Mouse (Mus musculus): ENCODE data around the gene Pbrm1. TPM values are rescaled to one million over a fixed set of nuclear protein-coding genes. Genes with fewer than 3 reads are reported as not detected.

Gene Pbrm1
- total and polyA plus RNA-seq, 3 experiments = 28.7 to 62.0 (median 32.4) TPM

DNA sequence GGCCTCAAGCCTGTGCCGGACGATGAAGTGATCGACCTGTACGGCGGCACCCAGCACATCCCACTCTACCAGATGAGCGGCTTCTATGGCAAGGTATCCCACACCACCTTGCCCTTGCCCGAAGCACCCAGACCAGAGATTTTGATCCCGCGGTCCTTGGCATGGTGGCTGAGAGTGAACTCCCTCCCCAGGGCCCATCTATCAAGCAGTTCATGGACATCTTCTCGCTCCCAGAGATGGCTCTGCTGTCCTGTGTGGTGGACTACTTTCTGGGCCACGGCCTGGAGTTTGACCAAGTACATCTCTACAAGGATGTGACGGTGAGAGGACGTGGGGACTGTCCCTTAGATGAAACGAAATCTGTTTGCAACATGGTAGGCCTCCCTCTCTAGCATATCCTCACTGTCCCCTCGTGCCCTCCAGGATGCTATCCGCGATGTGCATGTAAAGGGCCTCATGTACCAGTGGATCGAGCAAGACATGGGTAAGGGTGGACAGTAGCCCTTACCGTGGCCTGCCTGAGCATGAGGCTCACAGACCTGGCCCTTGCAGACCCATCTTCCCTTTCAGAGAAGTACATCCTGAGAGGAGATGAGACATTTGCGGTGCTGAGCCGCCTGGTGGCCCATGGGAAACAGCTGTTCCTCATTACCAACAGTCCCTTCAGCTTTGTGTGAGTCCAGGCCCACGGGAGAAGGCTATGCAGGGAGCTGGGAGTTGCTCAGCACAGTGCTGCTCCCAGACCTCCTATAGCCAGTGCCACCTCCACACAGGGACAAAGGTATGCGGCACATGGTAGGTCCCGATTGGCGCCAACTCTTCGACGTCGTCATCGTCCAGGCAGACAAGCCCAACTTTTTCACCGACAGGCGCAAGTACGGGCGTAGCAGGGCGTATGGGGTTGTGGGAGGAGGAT is 116.8 kb downstream of the Pbrm1 start:
- Histone ChIP-seq H3K27me3 (ENCODE audit: control insufficient read depth in 1 of 2, insufficient read depth in 2 of 2, low read length in 2 of 2) (no peaks in the 10 kb centered on the region), H3K9ac (ENCODE audit: control insufficient read depth, low read depth, low read length, poor library complexity, severe bottlenecking) (no peak overlapping the region), H3K36me3 (ENCODE audit: control insufficient read depth in 1 of 2, insufficient read depth in 2 of 2, low read length in 2 of 2) (peaks cover 0 to 5% of the 10 kb centered on the region in 2 experiments; a peak in 3 of 4 replicates), H3K4me3 (ENCODE audit: control insufficient read depth in 1 of 2, insufficient read depth in 1 of 2, low read depth in 2 of 2, low read length in 2 of 2) (no peak overlapping the region), H3K27ac (ENCODE audit: control insufficient read depth, low read depth, low read length) (no peak overlapping the region), H3K9me3 (replicated peaks; ENCODE audit: insufficient read depth, low read length) (no peaks in the 10 kb centered on the region), H3K4me1 (ENCODE audit: control insufficient read depth in 1 of 2, insufficient read depth in 2 of 2, low read length in 2 of 2) (peaks cover 0 to 13% of the 10 kb centered on the region in 2 experiments; a peak in 2 of 4 replicates), H3K79me2 (ENCODE audit: control insufficient read depth, insufficient read depth, low read length, poor library complexity) (peaks cover 10% of the 10 kb centered on the region)
- DNase-seq (ENCODE audit: low read depth, low spot score) = no peak
- TF ChIP-seq ELF1 (IDR thresholded peaks at IDR 0.05; ENCODE audit: low read depth, low read length) = no peak
- no peak for TF ChIP-seq NELFE (IDR thresholded peaks at IDR 0.05; ENCODE audit: low read depth, low read length)
- TF ChIP-seq GABPA (IDR thresholded peaks at IDR 0.05; ENCODE audit: low read depth, low read length) = no peak
- TF ChIP-seq KAT2A (conservative IDR thresholded peaks at IDR 0.05; ENCODE audit: low read depth, low read length) = no peak
- no peak for TF ChIP-seq NRF1 (IDR thresholded peaks at IDR 0.05; ENCODE audit: insufficient read depth, low read depth, low read length, poor library complexity, severe bottlenecking)
- TF ChIP-seq SIN3A (IDR thresholded peaks at IDR 0.05; ENCODE audit: low read length) = no peak
- no peak for TF ChIP-seq ZC3H11A (IDR thresholded peaks at IDR 0.05; ENCODE audit: low read depth, low read length)
- no peak for TF ChIP-seq TCF12 (IDR thresholded peaks at IDR 0.05; ENCODE audit: low read depth, low read length)
- no peak for TF ChIP-seq ZKSCAN1 (IDR thresholded peaks at IDR 0.05; ENCODE audit: low read depth, low read length)
- no peak for TF ChIP-seq USF2 (IDR thresholded peaks at IDR 0.05; ENCODE audit: borderline replicate concordance in 1 of 2, insufficient read depth in 1 of 2, low read depth in 1 of 2, low read length in 2 of 2)
- TF ChIP-seq E2F4 (IDR thresholded peaks at IDR 0.05; ENCODE audit: borderline replicate concordance, low read depth, low read length) = no peak
- no peak for TF ChIP-seq BHLHE40 (IDR thresholded peaks at IDR 0.05; ENCODE audit: borderline replicate concordance, low read depth, low read length)

DNA sequence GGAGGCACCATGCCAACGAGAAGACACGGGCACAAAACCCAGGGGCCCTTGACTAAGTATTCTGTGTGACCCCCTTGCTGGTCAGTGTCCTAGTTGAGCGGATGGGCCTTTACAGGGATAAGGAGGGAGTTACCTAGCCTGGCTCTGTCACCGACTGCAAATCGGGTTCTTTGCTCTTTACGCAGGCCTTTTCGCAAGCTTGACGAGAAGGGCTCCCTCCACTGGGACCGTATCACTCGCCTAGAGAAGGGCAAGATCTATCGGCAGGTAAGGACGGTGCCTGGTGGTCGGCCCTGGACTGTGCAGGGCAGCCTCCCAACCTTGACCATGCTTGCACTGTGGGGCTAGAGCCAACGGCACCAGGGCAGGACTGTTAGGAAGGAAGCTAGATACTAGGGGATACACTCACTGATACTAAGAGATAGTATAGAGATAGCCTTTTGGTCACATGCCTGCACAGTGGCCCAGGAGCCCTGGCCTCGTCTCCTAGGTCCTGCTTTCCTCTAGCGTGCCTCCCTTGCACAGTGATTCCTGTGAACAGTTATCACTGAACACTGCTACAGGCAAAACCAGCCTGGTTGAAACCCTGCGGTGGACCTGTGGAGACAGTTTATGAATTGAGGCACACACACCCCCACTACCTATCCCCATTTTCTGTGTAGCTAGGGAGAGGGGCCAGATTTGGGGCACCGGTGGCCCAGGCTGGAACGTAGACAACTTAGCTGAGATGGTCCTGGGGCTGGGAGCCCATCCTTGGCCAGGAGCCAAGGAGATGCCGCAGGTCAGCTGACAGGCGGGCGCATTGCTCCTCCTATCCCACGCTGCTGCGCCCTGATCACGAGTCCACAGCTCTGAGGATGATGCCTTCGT is 117.7 kb downstream of the Pbrm1 start:
- Histone ChIP-seq H3K79me2 (ENCODE audit: control insufficient read depth, insufficient read depth, low read length, poor library complexity) (peaks cover 4% of the 10 kb centered on the region; the same call in 1 of the 2 replicates), H3K9me3 (replicated peaks; ENCODE audit: insufficient read depth, low read length) (no peaks in the 10 kb centered on the region), H3K27ac (ENCODE audit: control insufficient read depth, low read depth, low read length) (no peak overlapping the region), H3K36me3 (ENCODE audit: control insufficient read depth in 1 of 2, insufficient read depth in 2 of 2, low read length in 2 of 2) (peaks cover 0 to 5% of the 10 kb centered on the region in 2 experiments; a peak in 3 of 4 replicates), H3K27me3 (ENCODE audit: control insufficient read depth in 1 of 2, insufficient read depth in 2 of 2, low read length in 2 of 2) (no peaks in the 10 kb centered on the region), H3K9ac (ENCODE audit: control insufficient read depth, low read depth, low read length, poor library complexity, severe bottlenecking) (no peak overlapping the region), H3K4me1 (ENCODE audit: control insufficient read depth in 1 of 2, insufficient read depth in 2 of 2, low read length in 2 of 2) (peaks cover 0 to 13% of the 10 kb centered on the region in 2 experiments; a peak in 2 of 4 replicates), H3K4me3 (ENCODE audit: control insufficient read depth in 1 of 2, insufficient read depth in 1 of 2, low read depth in 2 of 2, low read length in 2 of 2) (no peak overlapping the region)
- no peak for DNase-seq (ENCODE audit: low read depth, low spot score)
- TF ChIP-seq CTCF (IDR thresholded peaks at IDR 0.05 in 2 of 3, conservative IDR thresholded peaks at IDR 0.05 in 1 of 3; ENCODE audit: control insufficient read depth in 1 of 3, insufficient read depth in 1 of 3, low read depth in 2 of 3, low read length in 3 of 3, poor library complexity in 1 of 3, severe bottlenecking in 1 of 3) (no peak), GATA1 (IDR thresholded peaks at IDR 0.05; ENCODE audit: low read depth, low read length) (no peak)

Measured in MEL (cell line).